Mouse (Mus musculus) forebrain, embryonic 11.5 days (tissue): ENCODE measurements around the gene 1700014D04Rik. TPM values are rescaled to one million over a fixed set of nuclear protein-coding genes. Genes with fewer than 3 reads are reported as not detected.

Experiments used
- polyA plus RNA-seq: library from polyadenylated mRNA; unstranded; fragments of >200 nt; fragmentation: Nextera tagmentation; extraction: Ambion mirVana; gene quantifications from 2 replicates; pipeline ENCODE4 v1.2.1, GENCODE M21; 2014

The 1700014D04Rik gene
- polyA plus RNA-seq, 1 experiment from 2014 or later: 0.16 TPM

Other genes starting within 250 kb of the 1700014D04Rik start
- 20.4 and 21.0 TPM in 2 replicates for gene Agtpbp1, start 161.5 kb downstream of the 1700014D04Rik start, polyA plus RNA-seq
- gene Naa35, start 161.5 kb downstream of the 1700014D04Rik start, polyA plus RNA-seq: 102 TPM in 2 replicates
- 131 and 133 TPM in 2 replicates for gene Golm1, start 70.9 kb downstream of the 1700014D04Rik start, polyA plus RNA-seq
- gene 4921517D22Rik, start 52.6 kb downstream of the 1700014D04Rik start, polyA plus RNA-seq: not detected in 2 replicates
- gene Spata31d1a, start 36.4 kb downstream of the 1700014D04Rik start, polyA plus RNA-seq: not detected in 2 replicates
- gene Spata31d1b, start 34.5 kb downstream of the 1700014D04Rik start, polyA plus RNA-seq: not detected in 2 replicates
- gene Spata31d1d, start 15.0 kb downstream of the 1700014D04Rik start, polyA plus RNA-seq: not detected in 2 replicates
- 113 and 116 TPM in 2 replicates for gene Isca1, start 23.1 kb upstream of the 1700014D04Rik start, polyA plus RNA-seq
- gene Gm49354, start 35.5 kb upstream of the 1700014D04Rik start, polyA plus RNA-seq: not detected in 2 replicates
- gene Tut7, start 76.4 kb upstream of the 1700014D04Rik start, polyA plus RNA-seq: 46.4 and 55.5 TPM in 2 replicates